Mouse (Mus musculus): ENCODE data around the gene Mfn1.
A peak's percentile ranks its signal among the peaks of the same experiment; 100 is the strongest.

Mfn1 gene

DNA sequence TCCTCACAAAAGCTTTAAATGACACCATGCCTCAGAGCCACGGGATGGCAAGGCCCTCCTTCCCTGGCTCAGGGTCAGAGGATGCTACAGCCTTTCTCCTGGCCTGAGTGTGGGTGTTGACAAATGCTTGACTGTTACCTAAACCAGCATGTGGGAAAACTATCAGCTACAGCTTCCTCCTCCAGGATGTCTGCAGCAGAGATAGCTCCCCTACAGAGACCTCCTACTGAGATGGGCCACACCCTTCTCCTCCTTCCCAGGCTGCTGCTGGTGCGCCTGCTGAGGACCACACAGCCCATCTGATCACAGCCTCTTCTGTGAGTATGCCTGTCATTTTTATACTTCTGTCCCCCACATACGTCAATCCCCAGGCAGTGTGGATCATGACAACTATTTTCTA, 70.1 kb downstream of the Mfn1 start:
- no peak for ATAC-seq (ENCODE audit: insufficient number of reproducible peaks, low FRiP score, low TSS enrichment)

- ATAC-seq (ENCODE audit: insufficient number of reproducible peaks, low FRiP score, low TSS enrichment), result no peak
These were observed 71.8 kb downstream of the Mfn1 start for GRCm38 (mm10) chr3:32601055-32601454.

DNA sequence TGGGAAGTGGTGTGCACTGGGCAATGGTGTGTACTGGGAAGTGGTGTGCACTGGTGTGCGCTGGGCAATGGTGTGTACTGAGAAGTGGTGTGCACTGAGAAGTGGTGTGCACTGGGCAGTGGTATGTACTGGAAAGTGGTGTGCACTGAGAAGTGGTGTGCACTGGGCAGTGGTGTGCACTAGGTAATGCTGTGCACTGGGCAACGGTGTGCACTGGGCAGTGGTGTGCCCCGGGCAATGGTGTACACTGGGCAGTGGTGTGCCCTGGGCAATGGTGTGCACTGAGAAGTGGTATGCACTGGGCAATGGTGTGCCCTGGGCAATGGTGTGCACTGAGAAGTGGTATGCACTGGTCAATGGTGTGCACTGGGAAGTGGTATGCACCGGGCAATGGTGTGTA, 80.0 kb downstream of the Mfn1 start:
- no peak for ATAC-seq (ENCODE audit: insufficient number of reproducible peaks, low FRiP score, low TSS enrichment)

DNA sequence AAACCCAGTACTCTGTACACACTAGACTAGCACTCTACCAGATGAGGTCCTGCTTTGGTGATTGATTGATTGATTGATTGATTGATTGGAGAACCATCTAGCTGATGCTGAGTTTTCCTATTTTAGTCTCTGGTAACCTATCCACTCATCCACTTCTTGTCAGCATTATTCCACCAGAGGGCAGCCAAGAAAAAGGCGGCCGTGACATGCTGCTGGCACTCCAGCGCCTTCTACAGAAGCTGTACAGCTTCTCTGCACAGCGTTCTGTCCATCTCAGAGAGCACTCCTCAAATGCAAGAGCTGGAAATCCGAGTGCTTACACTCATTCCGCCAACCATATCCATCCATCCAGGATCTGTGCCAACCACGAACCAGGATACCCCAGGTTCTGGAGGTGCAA, 81.3 kb downstream of the Mfn1 start:
- peak; percentile 39; the same call in 1 of the 2 replicates for ATAC-seq (ENCODE audit: insufficient number of reproducible peaks, low FRiP score, low TSS enrichment)

- no peak for ATAC-seq (ENCODE audit: insufficient number of reproducible peaks, low FRiP score, low TSS enrichment)
These were observed 82.4 kb downstream of the Mfn1 start for GRCm38 (mm10) chr3:32611606-32612170.

GRCm38 (mm10) chr3:32614786-32615185, 85.5 kb downstream of the Mfn1 start:
- ATAC-seq (ENCODE audit: insufficient number of reproducible peaks, low FRiP score, low TSS enrichment), result no peak

DNA sequence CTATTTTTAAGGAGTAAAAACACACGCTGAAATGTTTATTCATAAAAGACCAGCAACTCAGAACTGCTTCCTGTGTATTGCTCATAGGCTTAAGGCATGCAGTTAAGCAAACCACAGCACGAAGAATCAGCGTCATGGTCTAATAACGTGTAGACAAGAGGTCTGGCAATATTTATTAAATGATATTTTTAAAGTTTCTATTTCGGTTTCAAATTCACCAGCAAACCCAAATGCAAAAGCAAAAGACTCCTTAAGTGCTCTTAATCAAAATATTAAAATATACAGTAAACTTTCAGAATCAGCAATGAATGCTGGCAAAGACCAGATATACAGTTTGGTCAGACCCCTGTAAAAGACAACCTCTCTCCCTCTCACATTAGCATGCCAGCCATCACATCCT, 86.1 kb downstream of the Mfn1 start:
- ATAC-seq (ENCODE audit: insufficient number of reproducible peaks, low FRiP score, low TSS enrichment), result no peak

- ATAC-seq (ENCODE audit: insufficient number of reproducible peaks, low FRiP score, low TSS enrichment), result no peak
These were observed 86.7 kb downstream of the Mfn1 start for GRCm38 (mm10) chr3:32616006-32616330.

DNA sequence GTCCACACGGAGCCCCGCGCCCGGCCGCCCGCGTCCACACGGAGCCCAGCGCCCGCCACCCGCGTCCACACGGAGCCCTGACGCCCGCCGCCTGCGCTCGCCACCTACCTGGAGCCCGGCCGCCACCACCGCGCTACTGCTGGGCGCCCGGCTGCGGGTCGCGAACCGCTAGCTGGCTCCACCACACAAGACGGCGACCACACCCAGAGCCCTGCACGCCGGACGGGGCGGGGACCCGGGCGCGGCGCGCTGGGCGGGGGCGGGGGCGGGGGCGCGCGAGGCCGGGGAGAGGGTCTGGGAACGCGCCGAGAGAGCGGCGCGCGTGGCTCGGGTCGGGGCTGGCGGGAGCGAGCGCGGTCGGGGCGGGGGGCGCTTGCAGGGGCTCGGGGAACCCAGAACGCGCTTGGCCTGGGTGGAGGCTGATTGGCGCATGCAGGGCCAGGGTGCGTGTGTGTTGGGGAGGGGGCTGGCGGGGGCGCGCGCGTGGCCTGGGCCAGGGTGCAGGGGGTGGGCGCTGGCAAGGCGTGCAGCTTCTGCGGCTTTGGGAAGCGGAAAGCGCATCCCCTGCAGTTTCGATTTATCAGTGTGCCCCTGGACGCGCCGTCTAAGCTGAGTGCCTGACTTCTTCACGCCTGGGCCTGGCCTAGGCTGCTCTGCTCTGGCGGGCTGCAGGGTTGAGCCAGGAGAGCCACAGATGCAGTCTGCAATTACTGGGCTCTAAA, 87.2 kb downstream of the Mfn1 start, which contains the start of gene Gnb4:
TSS of gene Gnb4 (minus strand) at position 255 of the 722 bp plus-strand sequence.
- ATAC-seq (ENCODE audit: insufficient number of reproducible peaks, low FRiP score, low TSS enrichment), result no peak

DNA sequence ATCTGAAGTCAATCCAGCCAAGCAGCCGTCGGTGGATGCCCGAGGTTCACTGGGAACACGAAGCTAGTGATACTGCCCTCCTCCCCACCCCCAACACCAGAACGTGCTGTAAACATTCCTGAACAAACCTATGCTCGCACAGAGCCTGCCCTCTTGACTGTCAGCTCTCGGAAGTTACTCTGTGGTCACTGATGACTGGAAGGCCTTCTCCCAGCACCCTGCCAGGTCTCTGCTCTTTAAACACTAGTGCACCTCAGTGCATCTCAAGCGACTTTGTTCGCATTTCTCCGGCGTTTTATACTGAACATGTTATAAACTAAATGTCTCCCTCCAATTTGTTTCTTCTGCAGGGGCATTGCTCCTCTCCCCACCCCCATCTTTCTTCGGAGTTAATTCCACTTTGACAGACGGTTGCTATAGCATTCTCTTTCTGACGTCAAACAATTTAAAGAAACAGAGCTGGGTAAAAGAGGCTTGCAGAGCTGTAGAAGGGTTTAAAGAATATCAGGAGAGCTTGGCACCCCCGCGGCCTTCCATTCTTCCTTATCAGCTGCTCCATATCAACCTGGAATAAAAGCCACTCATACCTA, 87.9 kb downstream of the Mfn1 start:
- ATAC-seq (ENCODE audit: insufficient number of reproducible peaks, low FRiP score, low TSS enrichment), result no peak

DNA sequence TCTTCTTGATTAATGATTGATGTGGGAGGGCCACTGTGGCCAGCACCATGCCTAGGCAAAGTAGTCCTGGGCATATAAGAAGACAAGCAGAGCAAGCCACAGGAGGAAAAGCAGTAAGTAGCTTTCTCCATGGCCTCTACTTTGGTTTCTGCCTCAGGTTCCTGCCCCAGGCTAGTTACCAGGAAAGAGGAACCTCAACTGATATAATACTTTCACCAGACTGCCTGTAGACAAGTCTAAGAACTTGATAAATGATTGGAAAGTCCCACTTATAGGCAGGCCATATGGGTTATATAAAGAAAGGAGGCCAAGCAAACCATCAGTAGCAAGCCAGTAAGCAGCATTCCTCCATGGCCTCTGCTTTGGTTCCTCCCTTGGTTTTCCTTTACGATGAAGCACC, 92.4 kb downstream of the Mfn1 start:
- no peak for ATAC-seq (ENCODE audit: insufficient number of reproducible peaks, low FRiP score, low TSS enrichment)

DNA sequence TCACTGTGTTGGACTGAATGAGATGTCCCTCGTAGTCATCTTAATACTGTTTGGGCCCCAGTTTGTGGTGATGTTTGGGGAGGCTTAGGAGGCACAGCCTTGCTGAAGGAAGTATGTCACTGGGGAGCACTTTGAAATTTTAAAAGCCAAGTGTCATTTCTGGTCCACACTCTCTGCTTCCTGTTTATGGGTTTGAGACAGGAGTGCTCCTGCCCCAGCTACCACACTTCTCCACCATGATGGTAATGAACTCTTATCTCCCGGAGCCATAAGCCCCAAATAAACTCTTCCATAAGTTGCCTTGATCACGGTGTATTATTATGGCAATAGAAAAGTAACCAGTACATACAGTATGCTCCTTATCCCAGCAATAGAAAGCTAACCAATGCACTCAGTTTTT, 92.8 kb downstream of the Mfn1 start:
- no peak for ATAC-seq (ENCODE audit: insufficient number of reproducible peaks, low FRiP score, low TSS enrichment)

DNA sequence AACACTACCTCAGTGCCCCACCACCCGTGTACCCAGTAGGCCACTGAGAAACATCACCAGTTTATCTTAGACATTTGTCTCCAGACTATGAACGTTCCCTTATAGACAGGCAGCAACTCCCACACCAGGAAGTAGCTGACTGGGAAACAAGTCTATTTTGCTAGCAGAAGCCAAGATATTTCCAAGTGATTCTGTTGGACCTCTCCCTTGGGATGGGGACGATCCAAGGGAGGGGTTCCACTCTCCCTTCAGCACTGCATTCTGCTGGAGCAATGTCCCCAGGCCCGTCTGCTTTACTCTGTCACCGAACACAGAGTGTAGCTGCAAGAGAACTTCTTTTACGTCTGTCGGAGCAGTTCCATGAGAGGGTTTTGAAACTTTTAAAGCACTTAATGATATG, 98.9 kb downstream of the Mfn1 start:
- no peak for ATAC-seq (ENCODE audit: insufficient number of reproducible peaks, low FRiP score, low TSS enrichment)

Data from cerebellum, adult (tissue).